Mouse (Mus musculus) CH12.LX (cell line): Measurements from ENCODE around the gene Fcf1.

Experiments used
- CTCF ChIP-seq, 2 experiments: IDR thresholded peaks in 1 of 2; conservative IDR thresholded peaks in 1 of 2; 2 replicates each; pipeline ENCODE4 v1.5.1; 2011 to 2012; ENCODE audit warnings: low read depth in 2 of 2, low read length in 2 of 2, improper control_type of control experiment in 1 of 2, inconsistent platforms in 1 of 2, mild to moderate bottlenecking in 1 of 2, moderate library complexity in 1 of 2
- E2F4 ChIP-seq: IDR thresholded peaks from 2 replicates; pipeline ENCODE4 v1.6.1; 2011; ENCODE audit warnings: low read depth, low read length, improper control_type of control experiment; ENCODE audit not compliant: insufficient replicate concordance
- EP300 ChIP-seq: IDR thresholded peaks from 2 replicates; pipeline ENCODE4 v1.6.1; 2011; ENCODE audit warnings: low read length, improper control_type of control experiment
- GABPA ChIP-seq: IDR thresholded peaks from 2 replicates; pipeline ENCODE4 v1.6.1; 2012; ENCODE audit warnings: low read depth, low read length, improper control_type of control experiment, inconsistent platforms; ENCODE audit not compliant: insufficient replicate concordance
- JUND ChIP-seq: conservative IDR thresholded peaks from 2 replicates; pipeline ENCODE4 v1.6.1; 2011; ENCODE audit warnings: low read depth, low read length, improper control_type of control experiment
- MAZ ChIP-seq: IDR thresholded peaks from 2 replicates; pipeline ENCODE4 v1.6.1; 2012; ENCODE audit warnings: low read depth, mild to moderate bottlenecking, inconsistent platforms, low read length, improper control_type of control experiment, moderate library complexity
- MYC ChIP-seq: IDR thresholded peaks from 2 replicates; pipeline ENCODE4 v1.6.1; 2011; ENCODE audit warnings: low read depth, mild to moderate bottlenecking, improper control_type of control experiment, low read length
- PAX5 ChIP-seq: IDR thresholded peaks from 2 replicates; pipeline ENCODE4 v1.6.1; 2012; ENCODE audit warnings: low read length, inconsistent platforms, mixed read lengths
- POLR2A ChIP-seq: IDR thresholded peaks from 2 replicates; pipeline ENCODE4 v1.6.1; 2011; ENCODE audit warnings: low read depth, mild to moderate bottlenecking, improper control_type of control experiment, low read length
- RAD21 ChIP-seq: IDR thresholded peaks from 2 replicates; pipeline ENCODE4 v1.6.1; 2011; ENCODE audit warnings: low read depth, mild to moderate bottlenecking, low read length, improper control_type of control experiment, moderate library complexity
- TBP ChIP-seq: conservative IDR thresholded peaks from 2 replicates; pipeline ENCODE4 v1.6.1; 2011; ENCODE audit warnings: low read depth, low read length, improper control_type of control experiment
- ZKSCAN1 ChIP-seq: IDR thresholded peaks from 2 replicates; pipeline ENCODE4 v1.6.1; 2012; ENCODE audit warnings: low read depth, inconsistent platforms, low read length, improper control_type of control experiment, borderline replicate concordance
- ZNF384 ChIP-seq: IDR thresholded peaks from 2 replicates; pipeline ENCODE4 v1.6.1; 2012; ENCODE audit warnings: low read depth, low read length, improper control_type of control experiment, inconsistent platforms

DNA sequence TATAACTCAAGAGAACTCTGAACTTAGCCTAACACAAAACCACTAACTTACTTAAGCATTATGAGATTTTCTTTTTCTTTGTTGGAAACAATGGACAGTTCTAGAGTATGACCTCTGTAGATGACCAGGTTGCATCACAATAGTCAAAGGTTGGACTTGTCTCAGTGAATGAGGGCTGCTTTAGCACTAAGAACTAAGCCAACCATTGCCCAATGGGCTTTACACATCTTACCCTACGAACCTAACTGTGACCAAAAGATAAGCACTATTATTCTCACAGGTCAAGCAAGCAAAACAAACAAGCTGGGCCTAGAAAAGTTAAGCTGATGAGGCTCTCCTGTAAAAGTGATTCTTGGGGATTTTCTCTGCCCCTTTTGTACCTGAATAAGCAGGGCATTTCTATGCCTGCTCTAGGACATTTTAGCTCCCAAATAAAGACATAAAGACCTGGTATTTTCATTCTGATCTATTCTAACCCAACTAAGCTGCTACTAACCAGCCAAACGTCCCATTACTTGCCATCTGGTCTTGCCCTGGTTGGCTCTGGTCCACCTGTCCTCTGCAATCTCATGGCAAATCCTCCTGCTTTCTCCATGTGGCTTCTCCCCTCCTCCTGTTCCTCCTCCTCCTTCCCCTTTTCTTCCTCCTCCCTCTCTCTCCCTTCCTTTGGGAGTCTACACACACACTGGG is 22.7 kb upstream of the Fcf1 start:
- TF ChIP-seq JUND (no peak), E2F4 (no peak), POLR2A (no peak), CTCF (conservative IDR thresholded peaks at IDR 0.05 in 1 of 2, IDR thresholded peaks at IDR 0.05 in 1 of 2; ENCODE audit: low read depth in 2 of 2, low read length in 2 of 2) (no peak), EP300 (no peak), ZKSCAN1 (no peak), MYC (no peak), TBP (no peak), MAZ (no peak), PAX5 (no peak), ZNF384 (no peak), GABPA (no peak), RAD21 (no peak)
